Mouse (Mus musculus): ENCODE measurements around the gene Fhit. TPM values are rescaled to one million over a fixed set of nuclear protein-coding genes. Genes with fewer than 3 reads are reported as not detected.

Fhit gene
- polyA plus RNA-seq, 1 experiment, result 6.0 TPM

- DNase-seq (ENCODE audit: low read depth, low spot score), result no peak
- WGBS, result 80% methylated on average over 1 of the region's 1 CpGs
These were observed 1572.7 kb downstream of the Fhit start for GRCm38 (mm10) chr14:9589121-9589520.

GRCm38 (mm10) chr14:9587900-9588299, 1573.9 kb downstream of the Fhit start:
- WGBS, result 89% methylated on average over 4 of the region's 4 CpGs
- no peak for DNase-seq (ENCODE audit: low read depth, low spot score)

- 86% methylated on average over 8 of the region's 8 CpGs for WGBS
- no peak for DNase-seq (ENCODE audit: low read depth, low spot score)
These were observed 1578.3 kb downstream of the Fhit start for GRCm38 (mm10) chr14:9583227-9584155.

- 67% methylated on average over 5 of the region's 5 CpGs for WGBS
- DNase-seq (ENCODE audit: low read depth, low spot score), result no peak
These were observed 1605.5 kb downstream of the Fhit start for GRCm38 (mm10) chr14:9556333-9556732.

- 60% methylated on average over 6 of the region's 6 CpGs for WGBS
- no peak for DNase-seq (ENCODE audit: low read depth, low spot score)
These were observed 1606.0 kb downstream of the Fhit start for GRCm38 (mm10) chr14:9555807-9556206.

GRCm38 (mm10) chr14:9552149-9552548, 1609.7 kb downstream of the Fhit start:
- DNase-seq (ENCODE audit: low read depth, low spot score), result no peak

- DNase-seq (ENCODE audit: low read depth, low spot score), result no peak
- WGBS, result 62% methylated on average over 1 of the region's 1 CpGs
These were observed 1613.9 kb downstream of the Fhit start for GRCm38 (mm10) chr14:9547952-9548351.

GRCm38 (mm10) chr14:9544364-9544763, 1617.5 kb downstream of the Fhit start:
- peak; percentile 21 for DNase-seq (ENCODE audit: low read depth, low spot score)
- 14% methylated on average over 3 of the region's 3 CpGs for WGBS

GRCm38 (mm10) chr14:9535491-9535890, 1626.3 kb downstream of the Fhit start:
- DNase-seq (ENCODE audit: low read depth, low spot score), result no peak
- 72% methylated on average over 6 of the region's 6 CpGs for WGBS

- 81% methylated on average over 4 of the region's 4 CpGs for WGBS
- no peak for DNase-seq (ENCODE audit: low read depth, low spot score)
These were observed 1632.6 kb downstream of the Fhit start for GRCm38 (mm10) chr14:9529247-9529646.

- DNase-seq (ENCODE audit: low read depth, low spot score), result no peak
- WGBS, result 88% methylated on average over 3 of the region's 3 CpGs
These were observed 1635.7 kb downstream of the Fhit start for GRCm38 (mm10) chr14:9526136-9526535.

- WGBS, result 72% methylated on average over 2 of the region's 2 CpGs
- DNase-seq (ENCODE audit: low read depth, low spot score), result no peak
These were observed 1644.2 kb downstream of the Fhit start for GRCm38 (mm10) chr14:9517651-9518050.

GRCm38 (mm10) chr14:9509678-9510077, 1652.2 kb downstream of the Fhit start:
- DNase-seq (ENCODE audit: low read depth, low spot score), result no peak
- 88% methylated on average over 1 of the region's 1 CpGs for WGBS

Other genes with a start within 250 kb of the Fhit start
- 0.58 and 0.84 TPM in 2 replicates for gene Gm3839, start 194.7 kb upstream of the Fhit start, polyA plus RNA-seq (2012; rRNA removed)

Data from large intestine, adult 2 months (tissue).